Mouse (Mus musculus): ENCODE data around the gene Olfr641.

Olfr641 gene

GRCm38 (mm10) chr7:104035145-104035544 lies at the start of gene Olfr641:
Gene Olfr641, plus strand, starts transcription at chr7:104035445.
- no peak for DNase-seq

- no peak for DNase-seq
Observed at GRCm38 (mm10) chr7:103998446-103998845, 36.8 kb upstream of the Olfr641 start, which contains the start of gene Olfr638. Gene Olfr638, plus strand, starts transcription at chr7:103998746.

GRCm38 (mm10) chr7:103999124-103999523 lies 36.1 kb upstream of the Olfr641 start:
- no peak for DNase-seq

- DNase-seq, result no peak
Observed at GRCm38 (mm10) chr7:104017203-104017602, 18.0 kb upstream of the Olfr641 start, which contains the start of gene Olfr639. Gene Olfr639, minus strand, starts transcription at chr7:104017303.

GRCm38 (mm10) chr7:104018953-104019352 lies 16.3 kb upstream of the Olfr641 start:
- DNase-seq, result no peak

- DNase-seq, result no peak
Observed at GRCm38 (mm10) chr7:104021651-104022050, 13.6 kb upstream of the Olfr641 start.

GRCm38 (mm10) chr7:104025473-104025872 lies 9.8 kb upstream of the Olfr641 start, which contains the start of gene Olfr640:
Gene Olfr640, minus strand, starts transcription at chr7:104025573.
- DNase-seq, result no peak

GRCm38 (mm10) chr7:104026978-104027377 lies 8.3 kb upstream of the Olfr641 start:
- DNase-seq, result no peak

GRCm38 (mm10) chr7:104050745-104051144 lies 15.5 kb downstream of the Olfr641 start:
- no peak for DNase-seq

- DNase-seq, result no peak
Observed at GRCm38 (mm10) chr7:104052566-104052965, 17.3 kb downstream of the Olfr641 start, which contains the start of gene Olfr642. Gene Olfr642, minus strand, starts transcription at chr7:104052666.

GRCm38 (mm10) chr7:104059215-104059614 lies 24.0 kb downstream of the Olfr641 start:
- DNase-seq, result no peak

- no peak for DNase-seq
Observed at GRCm38 (mm10) chr7:104061345-104061744, 26.1 kb downstream of the Olfr641 start, which contains the start of gene 4930516K23Rik. Gene 4930516K23Rik, minus strand, starts transcription at chr7:104061445.

- DNase-seq, result no peak
Observed at GRCm38 (mm10) chr7:104071769-104072168, 36.5 kb downstream of the Olfr641 start, which contains the start of gene Olfr644. Gene Olfr644, minus strand, starts transcription at chr7:104071869.

- DNase-seq, result no peak
Observed at GRCm38 (mm10) chr7:104085365-104085764, 50.1 kb downstream of the Olfr641 start, which contains the start of gene Olfr645. Gene Olfr645, minus strand, starts transcription at chr7:104085465.
